Mouse (Mus musculus) spleen, postnatal 10 days (tissue): ENCODE results near the gene Celsr1.

Experiments used
- DNase-seq, 2 experiments: peaks; one replicate each; pipeline ENCODE4 v3.0.0; 2021 to 2022; ENCODE audit warnings: low spot score in 2 of 2

The Celsr1 gene

GRCm38 (mm10) chr15:85994906-85995608 is 38.5 kb downstream of the Celsr1 start:
- no peak for DNase-seq

GRCm38 (mm10) chr15:85993931-85994583 is 39.5 kb downstream of the Celsr1 start:
- DNase-seq: no peak

GRCm38 (mm10) chr15:85993386-85993785 is 40.2 kb downstream of the Celsr1 start:
- no peak for DNase-seq

- no peak for DNase-seq
These were observed 41.5 kb downstream of the Celsr1 start for GRCm38 (mm10) chr15:85992125-85992495.

GRCm38 (mm10) chr15:85991453-85992124 is 42.0 kb downstream of the Celsr1 start:
- no peak for DNase-seq

- DNase-seq: no peak
These were observed 42.7 kb downstream of the Celsr1 start for GRCm38 (mm10) chr15:85990696-85991443.

- no peak for DNase-seq
These were observed 45.7 kb downstream of the Celsr1 start for GRCm38 (mm10) chr15:85987896-85988295.

GRCm38 (mm10) chr15:85986170-85986569 is 47.4 kb downstream of the Celsr1 start:
- no peak for DNase-seq

GRCm38 (mm10) chr15:85985601-85986000 is 48.0 kb downstream of the Celsr1 start:
- DNase-seq: no peak

- DNase-seq: no peak
These were observed 50.4 kb downstream of the Celsr1 start for GRCm38 (mm10) chr15:85983131-85983530.

- DNase-seq: no peak
These were observed 51.2 kb downstream of the Celsr1 start for GRCm38 (mm10) chr15:85982416-85982775.

GRCm38 (mm10) chr15:85981768-85982415 is 51.7 kb downstream of the Celsr1 start:
- DNase-seq: peak; percentile 51 to 85

GRCm38 (mm10) chr15:85977086-85977485 is 56.5 kb downstream of the Celsr1 start:
- DNase-seq: no peak

- DNase-seq: no peak
These were observed 57.8 kb downstream of the Celsr1 start for GRCm38 (mm10) chr15:85975746-85976145.

- DNase-seq: no peak
These were observed 62.0 kb downstream of the Celsr1 start for GRCm38 (mm10) chr15:85971596-85971995.

GRCm38 (mm10) chr15:85970441-85970840 is 63.1 kb downstream of the Celsr1 start:
- no peak for DNase-seq

- peak in 1 of 2 experiments; percentile 53 for DNase-seq
These were observed 63.8 kb downstream of the Celsr1 start for GRCm38 (mm10) chr15:85969707-85970153.

- DNase-seq: no peak
These were observed 64.3 kb downstream of the Celsr1 start for GRCm38 (mm10) chr15:85969291-85969690.

- DNase-seq: no peak
These were observed 67.5 kb downstream of the Celsr1 start for GRCm38 (mm10) chr15:85966032-85966431.

GRCm38 (mm10) chr15:85963279-85963840 is 70.2 kb downstream of the Celsr1 start:
- DNase-seq: no peak

GRCm38 (mm10) chr15:85962691-85963090 is 70.9 kb downstream of the Celsr1 start:
- no peak for DNase-seq
